Mouse (Mus musculus) megakaryocyte, adult 5-6 weeks (primary cell): Measurements from ENCODE around the gene Cnpy2. TPM values are rescaled to one million over a fixed set of nuclear protein-coding genes. Genes with fewer than 3 reads are reported as not detected.

Experiments used
- ATAC-seq: 2 replicates; pipeline ENCODE4 v1.8.0; 2016; ENCODE audit warnings: mild to moderate bottlenecking, inconsistent platforms; ENCODE audit not compliant: poor library complexity, severe bottlenecking
- total RNA-seq, 2 experiments: library from RNA; stranded (forward) in 1 of 2; stranded (reverse) in 1 of 2; fragments of 153-499, 151-499 nt in 1 of 2; fragments of 221-1000, 200-1000 nt in 1 of 2; gene quantifications; 2 replicates each; pipeline versions ENCODE4 v1.2.3 to v1.2.4; 2015 to 2017

Gene Cnpy2
- total RNA-seq, 2 experiments from 2014 or later, result 78.6 to 84.5 TPM

DNA sequence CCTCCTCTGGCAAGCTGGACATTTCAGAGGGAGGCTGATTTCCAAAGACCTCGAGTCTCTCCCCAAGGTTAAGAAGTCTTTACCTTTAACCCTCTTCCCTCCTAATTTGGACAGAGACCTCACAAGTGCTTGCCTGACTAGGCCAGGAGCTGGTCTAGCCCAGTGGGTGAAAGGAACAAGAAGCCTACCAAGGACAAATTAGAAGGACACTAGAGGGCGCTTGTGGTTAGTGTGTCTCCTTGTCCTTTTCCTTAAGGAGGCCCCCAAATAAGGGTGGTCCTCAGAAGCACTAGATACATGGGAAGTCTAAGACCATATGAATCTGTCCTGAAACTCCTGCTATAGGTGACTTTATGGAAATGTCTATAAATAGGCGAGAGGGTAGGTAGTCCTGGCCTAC lies 40.3 kb downstream of the Cnpy2 start:
- no peak for ATAC-seq

GRCm38 (mm10) chr10:128367899-128368401 lies 45.7 kb downstream of the Cnpy2 start:
- peak; percentile 6; the same call in 1 of the 2 replicates for ATAC-seq

DNA sequence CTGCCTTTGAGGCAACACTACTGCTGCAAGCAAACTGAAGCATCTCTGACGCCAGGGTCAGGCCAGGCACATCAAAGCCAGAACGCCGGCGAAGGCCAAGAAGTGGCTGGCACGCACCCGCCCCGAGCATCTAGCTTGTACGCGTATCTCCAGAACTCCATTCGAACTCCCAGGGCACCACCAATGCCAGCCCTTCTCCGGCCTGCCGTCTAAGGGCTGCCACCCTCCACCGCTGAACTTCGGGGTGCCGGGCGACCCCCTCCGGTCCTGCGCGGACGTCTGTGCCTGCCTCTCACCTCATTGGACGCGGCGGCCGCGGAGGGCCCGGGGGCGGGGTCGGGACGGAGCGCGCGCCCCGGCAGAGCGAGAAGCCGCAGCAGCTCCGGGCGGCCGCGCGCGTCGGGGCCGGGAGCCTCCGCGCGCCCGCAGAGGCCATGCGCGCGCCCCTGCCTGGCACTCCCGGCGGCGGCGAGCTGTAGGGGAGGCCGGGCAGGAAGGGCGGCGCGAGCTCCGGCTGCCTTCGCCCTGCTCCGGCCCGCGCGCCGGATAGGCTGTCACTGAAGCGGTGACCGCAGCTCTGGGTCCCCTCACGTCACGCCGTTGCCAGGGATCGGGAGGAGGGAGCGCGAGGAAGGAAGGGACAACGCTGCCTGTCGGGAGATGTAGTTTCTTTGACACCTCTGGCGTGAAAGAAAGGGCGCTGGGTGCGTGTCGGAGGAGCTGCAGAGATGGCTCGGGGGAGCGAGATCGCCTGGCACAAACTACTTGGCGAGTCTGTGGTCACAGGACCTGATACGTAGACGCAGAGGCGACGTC lies 46.4 kb downstream of the Cnpy2 start, which contains the start of gene Coq10a:
Gene Coq10a, minus strand, starts transcription at position 596 of the 816 bp plus-strand sequence.
- peak; percentile 78 for ATAC-seq

DNA sequence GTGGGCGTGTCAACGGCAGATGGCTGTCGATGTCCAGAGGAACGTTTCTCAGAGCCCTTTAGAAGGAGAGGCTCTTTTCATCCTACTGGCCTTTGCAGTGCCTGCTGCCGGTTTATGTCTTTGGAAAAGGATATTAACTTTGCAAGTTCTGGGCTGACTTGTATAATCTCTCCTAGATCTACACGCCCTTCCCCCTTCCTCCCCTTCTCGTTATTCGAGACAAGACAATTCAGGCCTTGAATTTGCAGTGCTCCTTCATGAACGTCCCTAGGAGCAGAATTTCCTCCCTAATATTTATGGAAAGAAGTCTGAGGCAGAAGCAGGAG lies 46.9 kb downstream of the Cnpy2 start:
- no peak for ATAC-seq

- ATAC-seq, result no peak
Observed at GRCm38 (mm10) chr10:128369599-128369998, 47.3 kb downstream of the Cnpy2 start.

- no peak for ATAC-seq
Observed at GRCm38 (mm10) chr10:128370021-128370420, 47.8 kb downstream of the Cnpy2 start.

- no peak for ATAC-seq
Observed at GRCm38 (mm10) chr10:128370601-128371000, 48.3 kb downstream of the Cnpy2 start.

- no peak for ATAC-seq
Observed at GRCm38 (mm10) chr10:128372142-128372541, 49.9 kb downstream of the Cnpy2 start.

- peak; percentile 53 for ATAC-seq
Observed at GRCm38 (mm10) chr10:128372989-128373748, 50.9 kb downstream of the Cnpy2 start.

DNA sequence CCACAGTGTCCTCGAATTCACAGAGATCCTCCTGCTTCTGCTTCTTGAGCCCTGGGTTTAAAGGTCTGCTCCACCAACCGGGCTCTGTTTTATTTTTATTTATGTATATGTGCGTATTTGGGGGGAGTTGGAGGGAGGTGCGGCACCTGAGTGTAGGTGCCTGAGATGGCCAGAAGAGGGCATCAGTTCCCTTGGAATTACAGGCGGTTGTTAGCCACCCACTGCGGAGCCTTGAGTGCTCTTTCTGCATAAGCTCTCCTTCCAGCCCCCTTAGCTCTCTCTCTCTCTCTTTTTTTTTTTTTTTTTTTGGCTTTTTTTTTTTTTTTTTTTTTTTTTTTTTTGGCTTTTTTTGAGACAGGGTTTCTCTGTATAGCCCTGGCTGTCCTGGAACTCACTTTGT lies 52.1 kb downstream of the Cnpy2 start:
- no peak for ATAC-seq

- no peak for ATAC-seq
Observed at GRCm38 (mm10) chr10:128376099-128376454, 53.8 kb downstream of the Cnpy2 start.

GRCm38 (mm10) chr10:128376455-128377211 lies 54.4 kb downstream of the Cnpy2 start, which contains the start of gene Ankrd52:
Gene Ankrd52, plus strand, starts transcription at chr10:128377115.
- ATAC-seq, result peak; percentile 78

Other genes starting within 250 kb of the Cnpy2 start
- 902 and 936 TPM in 2 replicates for gene Atp5b, start 239.2 kb upstream of the Cnpy2 start, total RNA-seq (2015)
- 1,533 and 1,600 TPM in 2 replicates for gene Atp5b, start 239.2 kb upstream of the Cnpy2 start, total RNA-seq (2017)
- gene Baz2a, start 230.9 kb upstream of the Cnpy2 start, total RNA-seq (2015), result 51.3 and 53.5 TPM in 2 replicates
- 21.3 and 27.4 TPM in 2 replicates for gene Baz2a, start 230.9 kb upstream of the Cnpy2 start, total RNA-seq (2017)
- gene Rbms2, start 142.2 kb upstream of the Cnpy2 start, total RNA-seq (2015), result 2.9 and 4.0 TPM in 2 replicates
- 1.5 and 5.4 TPM in 2 replicates for gene Rbms2, start 142.2 kb upstream of the Cnpy2 start, total RNA-seq (2017)
- 0.71 TPM in 1 of 2 replicates, not detected in the other for gene Gls2, start 128.0 kb upstream of the Cnpy2 start, total RNA-seq (2015)
- gene Gls2, start 128.0 kb upstream of the Cnpy2 start, total RNA-seq (2017), result not detected in 2 replicates
- 6.5 and 6.9 TPM in 2 replicates for gene Spryd4, start 110.7 kb upstream of the Cnpy2 start, total RNA-seq (2015)
- 9.0 and 10.6 TPM in 2 replicates for gene Spryd4, start 110.7 kb upstream of the Cnpy2 start, total RNA-seq (2017)
- gene Mip, start 96.6 kb upstream of the Cnpy2 start, total RNA-seq (2015), result not detected in 2 replicates
- 0.33 TPM in 1 of 2 replicates, not detected in the other for gene Mip, start 96.6 kb upstream of the Cnpy2 start, total RNA-seq (2017)
- 14.1 and 16.1 TPM in 2 replicates for gene Timeless, start 90.4 kb upstream of the Cnpy2 start, total RNA-seq (2015)
- 33.2 and 34.2 TPM in 2 replicates for gene Timeless, start 90.4 kb upstream of the Cnpy2 start, total RNA-seq (2017)
- gene Apon, start 68.4 kb upstream of the Cnpy2 start, total RNA-seq (2015), result 0.36 TPM in 1 of 2 replicates, not detected in the other
- 1.2 TPM in 1 of 2 replicates, not detected in the other for gene Apon, start 68.4 kb upstream of the Cnpy2 start, total RNA-seq (2017)
- gene Apof, start 53.8 kb upstream of the Cnpy2 start, total RNA-seq (2015), result 0.21 TPM in 1 of 2 replicates, not detected in the other
- gene Apof, start 53.8 kb upstream of the Cnpy2 start, total RNA-seq (2017), result not detected in 2 replicates
- 25.5 and 28.5 TPM in 2 replicates for gene Stat2, start 51.9 kb upstream of the Cnpy2 start, total RNA-seq (2015)
- gene Stat2, start 51.9 kb upstream of the Cnpy2 start, total RNA-seq (2017), result 20.2 and 33.6 TPM in 2 replicates
- gene Il23a, start 23.7 kb upstream of the Cnpy2 start, total RNA-seq (2015), result not detected in 2 replicates
- gene Il23a, start 23.7 kb upstream of the Cnpy2 start, total RNA-seq (2017), result 0.12 TPM in 1 of 2 replicates, not detected in the other
- 17.3 and 17.7 TPM in 2 replicates for gene Pan2, start 19.1 kb upstream of the Cnpy2 start, total RNA-seq (2015)
- gene Pan2, start 19.1 kb upstream of the Cnpy2 start, total RNA-seq (2017), result 14.0 and 14.9 TPM in 2 replicates
- gene Cs, start 15.3 kb downstream of the Cnpy2 start, total RNA-seq (2015), result 158 and 160 TPM in 2 replicates
- 95.0 and 116 TPM in 2 replicates for gene Cs, start 15.3 kb downstream of the Cnpy2 start, total RNA-seq (2017)
- 22.6 and 24.4 TPM in 2 replicates for gene Coq10a, start 46.5 kb downstream of the Cnpy2 start, total RNA-seq (2015)
- 14.1 and 19.2 TPM in 2 replicates for gene Coq10a, start 46.5 kb downstream of the Cnpy2 start, total RNA-seq (2017)
- 35.2 and 37.0 TPM in 2 replicates for gene Ankrd52, start 54.7 kb downstream of the Cnpy2 start, total RNA-seq (2015)
- 9.3 and 13.7 TPM in 2 replicates for gene Ankrd52, start 54.7 kb downstream of the Cnpy2 start, total RNA-seq (2017)
- not detected in 2 replicates for gene Slc39a5, start 78.8 kb downstream of the Cnpy2 start, total RNA-seq (2015)
- not detected in 2 replicates for gene Slc39a5, start 78.8 kb downstream of the Cnpy2 start, total RNA-seq (2017)
- gene Nabp2, start 89.0 kb downstream of the Cnpy2 start, total RNA-seq (2015), result 76.8 and 79.3 TPM in 2 replicates
- 54.3 and 59.1 TPM in 2 replicates for gene Nabp2, start 89.0 kb downstream of the Cnpy2 start, total RNA-seq (2017)
- 16.4 and 17.6 TPM in 2 replicates for gene Rnf41, start 89.2 kb downstream of the Cnpy2 start, total RNA-seq (2015)
- gene Rnf41, start 89.2 kb downstream of the Cnpy2 start, total RNA-seq (2017), result 24.6 and 26.1 TPM in 2 replicates
- 73.1 and 82.3 TPM in 2 replicates for gene Smarcc2, start 136.8 kb downstream of the Cnpy2 start, total RNA-seq (2015)
- gene Smarcc2, start 136.8 kb downstream of the Cnpy2 start, total RNA-seq (2017), result 63.1 and 78.4 TPM in 2 replicates
- gene Myl6, start 171.7 kb downstream of the Cnpy2 start, total RNA-seq (2015), result 1,624 and 1,690 TPM in 2 replicates
- gene Myl6, start 171.7 kb downstream of the Cnpy2 start, total RNA-seq (2017), result 1,921 and 2,467 TPM in 2 replicates
- gene Myl6b, start 176.2 kb downstream of the Cnpy2 start, total RNA-seq (2015), result 3.4 and 5.8 TPM in 2 replicates
- gene Myl6b, start 176.2 kb downstream of the Cnpy2 start, total RNA-seq (2017), result 0.99 and 2.0 TPM in 2 replicates
- gene Esyt1, start 203.4 kb downstream of the Cnpy2 start, total RNA-seq (2015), result 125 and 127 TPM in 2 replicates
- gene Esyt1, start 203.4 kb downstream of the Cnpy2 start, total RNA-seq (2017), result 266 and 267 TPM in 2 replicates
- 6.0 and 8.1 TPM in 2 replicates for gene Zc3h10, start 225.3 kb downstream of the Cnpy2 start, total RNA-seq (2015)
- gene Zc3h10, start 225.3 kb downstream of the Cnpy2 start, total RNA-seq (2017), result 12.9 and 14.5 TPM in 2 replicates
- gene Rpl41, start 226.8 kb downstream of the Cnpy2 start, total RNA-seq (2015), result 2,152 and 2,213 TPM in 2 replicates
- 1,919 and 2,042 TPM in 2 replicates for gene Rpl41, start 226.8 kb downstream of the Cnpy2 start, total RNA-seq (2017)
- 116 TPM in 2 replicates for gene Pa2g4, start 243.5 kb downstream of the Cnpy2 start, total RNA-seq (2015)
- 90.4 and 95.0 TPM in 2 replicates for gene Pa2g4, start 243.5 kb downstream of the Cnpy2 start, total RNA-seq (2017)